Mouse (Mus musculus): ENCODE measurements around the gene Dlk2.

GRCm38 (mm10) chr17:46266986-46267385 is 30.2 kb upstream of the Dlk2 start:
- no peak for TF ChIP-seq CTCF (IDR thresholded peaks at IDR 0.05; ENCODE audit: insufficient read depth, low read length)
- TF ChIP-seq POLR2A (IDR thresholded peaks at IDR 0.05; ENCODE audit: borderline replicate concordance, extremely low read depth, low read depth, low read length) = no peak
